Mouse (Mus musculus) stomach, postnatal 0 days (tissue): Measurements from ENCODE around the gene Ccdc77.

Experiments
- CTCF ChIP-seq: IDR thresholded peaks from 2 replicates; pipeline ENCODE4 v1.5.1; 2016; ENCODE audit warnings: antibody characterized with exemption, low read depth, mild to moderate bottlenecking, moderate library complexity
- EP300 ChIP-seq: optimal IDR thresholded peaks from 2 replicates; pipeline ENCODE3; 2016; ENCODE audit warnings: antibody characterized with exemption

GRCm38 (mm10) chr6:120309338-120309737 lies 54.8 kb downstream of the Ccdc77 start:
- TF ChIP-seq CTCF (no peak), EP300 (no peak)
